In the genomic region with DNA sequence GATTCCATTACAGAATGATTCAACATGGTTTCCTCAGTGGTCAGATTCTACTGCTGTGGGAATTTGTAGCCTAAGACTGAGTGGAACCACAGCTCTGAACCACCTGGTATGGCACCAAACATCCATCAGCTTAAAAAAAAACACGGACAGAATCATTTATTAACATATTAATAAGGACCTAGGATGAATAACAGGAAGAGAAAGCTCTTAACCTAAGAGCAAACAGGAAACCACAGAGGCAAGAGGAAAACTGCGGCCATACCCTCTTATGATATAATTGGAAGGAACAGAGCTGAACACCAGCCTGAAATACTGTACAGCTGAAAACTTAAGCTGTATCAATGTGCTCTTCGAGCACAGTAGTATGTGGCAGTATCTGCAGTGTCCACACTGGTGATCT, we compare ENCODE assay signal across 25 mouse cellular contexts.
"Had no signal": no experiment of that assay in that cellular context is flagged by ENCODE, and none has a peak within 500 bp of the region (broad histone marks: within the 10 kb centered on the region; RNA-seq: fewer than 3 reads in every experiment).

No protein-coding gene starts in this region.

- H3K27ac ChIP-seq: gastrocnemius, adult 2 months; heart, embryonic 10.5 days; hindbrain, embryonic 10.5 days; hindbrain, embryonic 12.5 days; hindbrain, embryonic 14.5 days; intestine, embryonic 15.5 days; layer of hippocampus, adult 2 months; limb, embryonic 13.5 days; limb, embryonic 15.5 days; liver, embryonic 12.5 days; liver, embryonic 14.5 days had no signal

- H3K4me1 ChIP-seq: heart, embryonic 10.5 days; heart, embryonic 12.5 days; hindbrain, embryonic 10.5 days; hindbrain, embryonic 12.5 days; intestine, embryonic 15.5 days; limb, embryonic 13.5 days; limb, embryonic 15.5 days; liver, embryonic 12.5 days had no signal

- H3K27me3 ChIP-seq: heart, embryonic 12.5 days; hindbrain, embryonic 12.5 days; intestine, embryonic 15.5 days; limb, embryonic 13.5 days; limb, embryonic 15.5 days; liver, embryonic 12.5 days had no signal

- H3K36me3 ChIP-seq: heart, embryonic 10.5 days; heart, embryonic 12.5 days; hindbrain, embryonic 10.5 days; hindbrain, embryonic 12.5 days; intestine, embryonic 15.5 days; limb, embryonic 13.5 days; limb, embryonic 15.5 days; liver, embryonic 12.5 days had no signal

- H3K4me3 ChIP-seq: gastrocnemius, adult 2 months; heart, embryonic 10.5 days; heart, embryonic 12.5 days; hindbrain, embryonic 10.5 days; hindbrain, embryonic 12.5 days; intestine, embryonic 15.5 days; layer of hippocampus, adult 2 months; limb, embryonic 13.5 days; limb, embryonic 15.5 days; liver, embryonic 12.5 days had no signal

- DNase-seq: gastrocnemius, adult 2 months; gastrocnemius, postnatal 10 days; gastrocnemius, postnatal 25 days; heart, adult 18-20 months; heart, postnatal 14 days; heart, postnatal 36 days; kidney, adult 8-10 months; kidney, postnatal 10 days; kidney, postnatal 25 days; kidney, postnatal 4 days; left cerebral cortex, postnatal 4 days had no signal

- ATAC-seq: hindbrain, embryonic 16.5 days; inflammation-experienced regulatory T-cells, adult 6 months; intestine, embryonic 15.5 days; intestine, postnatal 0 days; liver, embryonic 12.5 days had no signal
